Mouse (Mus musculus): ENCODE measurements around the gene Actr5. TPM values are rescaled to one million over a fixed set of nuclear protein-coding genes. Genes with fewer than 3 reads are reported as not detected.

The Actr5 gene
- 12.5 and 13.3 TPM in 2 replicates for polyA plus RNA-seq (2016; fragmentation: Nextera tagmentation; extraction: Ambion mirVana)

- H3K27ac ChIP-seq: peak within 1 kb of the TSS; percentile 79
- H3K4me2 ChIP-seq: peak within 1 kb of the TSS; percentile 77
- peak within 1 kb of the TSS; percentile 85 for H3K9ac ChIP-seq
- peaks cover 34% of the 10 kb centered on the region for H3K36me3 ChIP-seq
- peaks cover 35% of the 10 kb centered on the region for H3K4me1 ChIP-seq
- peak; percentile 89 for ATAC-seq
- WGBS (ENCODE audit: insufficient replicate concordance): under 1% methylated on average over 39 of the region's 39 CpGs
- no peaks in the 10 kb centered on the region for H3K9me3 ChIP-seq (replicated peaks)
- H3K4me3 ChIP-seq: peak within 1 kb of the TSS; percentile 96
- peaks cover 25% of the 10 kb centered on the region for H3K27me3 ChIP-seq (replicated peaks)
Observed at GRCm38 (mm10) chr2:158624718-158625222, at the start of gene Actr5. Actr5 (plus strand) TSS chr2:158624888.

DNA sequence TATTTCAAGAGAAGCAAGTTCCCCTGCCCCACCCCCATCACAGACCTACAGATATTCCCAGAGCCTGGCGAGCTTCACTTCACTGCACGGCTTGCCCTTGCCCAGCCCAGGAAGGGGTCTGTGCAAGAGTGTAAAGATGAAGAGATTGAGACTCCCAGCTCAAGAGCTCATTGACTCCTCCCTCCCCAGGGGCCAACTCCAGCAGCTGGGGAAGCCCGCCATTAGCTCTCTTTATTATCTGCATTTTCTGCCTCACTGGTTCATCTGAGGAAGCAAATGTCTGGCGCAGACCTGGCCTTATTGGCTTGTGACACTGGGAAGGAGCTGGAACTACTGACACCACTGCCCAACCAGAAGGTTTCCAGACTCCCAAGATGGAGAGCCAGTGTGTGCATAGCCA, 44.7 kb upstream of the Actr5 start:
- Histone ChIP-seq H3K4me1 (peaks cover 6% of the 10 kb centered on the region), H3K27ac (no peak overlapping the region), H3K9me3 (replicated peaks) (no peaks in the 10 kb centered on the region), H3K36me3 (no peaks in the 10 kb centered on the region), H3K4me2 (no peak overlapping the region), H3K9ac (no peak overlapping the region), H3K27me3 (replicated peaks) (peaks cover 28% of the 10 kb centered on the region), H3K4me3 (no peak overlapping the region)
- ATAC-seq: no peak
- 42% methylated on average over 4 of the region's 4 CpGs for WGBS (ENCODE audit: insufficient replicate concordance)

DNA sequence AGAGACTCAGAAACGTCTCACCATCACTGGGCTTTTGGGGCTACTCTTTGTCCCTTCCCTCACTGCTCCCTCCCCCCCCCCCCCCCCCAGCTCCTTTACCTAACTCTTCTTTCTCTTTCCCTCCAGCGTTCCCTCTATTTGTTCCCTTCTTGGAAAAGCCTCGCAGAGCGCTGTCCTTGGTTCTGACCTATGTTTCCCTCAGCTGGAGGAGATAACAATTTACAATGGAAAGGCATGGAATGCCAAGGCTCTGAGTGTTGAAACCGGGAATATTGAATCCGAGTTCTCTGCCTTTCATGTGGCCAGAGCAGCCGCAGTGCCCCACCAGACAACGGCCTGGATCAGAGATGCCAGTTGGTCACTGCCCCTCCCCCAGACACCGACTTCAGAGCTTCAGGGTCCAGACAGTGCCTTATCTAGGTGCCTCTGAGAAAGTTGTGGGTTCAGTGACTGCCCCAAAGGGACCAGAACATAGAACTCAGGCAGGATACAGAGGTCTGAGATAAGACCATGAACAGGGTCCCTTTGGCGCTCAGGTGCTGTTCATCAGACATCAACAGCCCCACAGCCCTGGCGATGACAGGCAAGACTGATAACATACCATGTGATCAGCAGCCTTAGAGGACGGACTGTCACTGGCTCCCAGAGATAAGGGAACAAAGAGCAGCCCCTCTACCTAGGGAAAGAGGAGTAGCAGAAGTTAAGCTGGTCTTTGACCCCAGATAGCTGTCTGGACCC, 39.9 kb upstream of the Actr5 start:
- H3K27ac ChIP-seq: no peak overlapping the region
- peak overlapping the region; percentile 38 for H3K4me2 ChIP-seq
- ATAC-seq: peak; percentile 90
- no peak overlapping the region for H3K9ac ChIP-seq
- no peaks in the 10 kb centered on the region for H3K9me3 ChIP-seq (replicated peaks)
- no peak overlapping the region for H3K4me3 ChIP-seq
- H3K4me1 ChIP-seq: peaks cover 11% of the 10 kb centered on the region
- WGBS (ENCODE audit: insufficient replicate concordance): 4% methylated on average over 12 of the region's 12 CpGs
- H3K36me3 ChIP-seq: no peaks in the 10 kb centered on the region
- peaks cover 36% of the 10 kb centered on the region for H3K27me3 ChIP-seq (replicated peaks)

DNA sequence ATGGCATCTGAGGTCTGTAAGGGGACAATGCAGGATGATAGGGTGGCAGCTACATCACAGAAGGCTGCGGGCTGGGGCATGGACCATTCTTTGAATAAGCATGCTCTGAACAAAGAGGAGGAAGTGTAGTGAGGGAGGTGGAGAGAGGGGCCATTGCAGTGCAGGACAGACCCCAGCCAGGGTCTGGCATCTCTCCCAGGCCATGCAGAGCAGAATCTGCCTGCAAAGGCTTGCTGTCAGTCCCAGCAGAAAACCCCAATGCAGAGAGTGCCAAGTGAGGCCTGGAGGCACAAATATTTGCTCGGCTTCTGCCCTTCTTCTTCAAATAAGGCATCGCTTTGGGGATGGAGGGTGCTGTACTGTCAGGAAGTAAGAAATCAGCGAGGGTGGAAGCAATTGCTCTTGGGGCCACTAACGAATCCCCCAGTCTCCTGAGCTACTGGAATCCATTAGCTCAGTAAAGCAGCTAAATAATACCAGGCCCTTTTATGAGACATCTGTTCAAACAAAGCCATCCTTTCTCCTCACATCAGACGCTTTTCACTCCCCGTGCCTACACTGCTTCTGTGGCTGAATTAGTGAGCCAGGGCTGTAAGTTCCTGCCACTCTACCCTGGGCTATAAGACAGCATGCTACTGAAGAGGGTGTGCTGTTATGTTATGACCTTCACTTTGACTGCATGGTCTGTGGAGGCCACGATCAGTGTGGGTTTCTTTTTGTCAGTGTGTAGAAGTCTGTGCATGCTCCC, 36.0 kb upstream of the Actr5 start:
- Histone ChIP-seq H3K9ac (no peak overlapping the region), H3K4me1 (peaks cover 11% of the 10 kb centered on the region), H3K36me3 (no peaks in the 10 kb centered on the region), H3K4me3 (no peak overlapping the region), H3K27me3 (replicated peaks) (peaks cover 26% of the 10 kb centered on the region), H3K9me3 (replicated peaks) (no peaks in the 10 kb centered on the region), H3K4me2 (no peak overlapping the region), H3K27ac (no peak overlapping the region)
- 43% methylated on average over 8 of the region's 8 CpGs for WGBS (ENCODE audit: insufficient replicate concordance)
- no peak for ATAC-seq

DNA sequence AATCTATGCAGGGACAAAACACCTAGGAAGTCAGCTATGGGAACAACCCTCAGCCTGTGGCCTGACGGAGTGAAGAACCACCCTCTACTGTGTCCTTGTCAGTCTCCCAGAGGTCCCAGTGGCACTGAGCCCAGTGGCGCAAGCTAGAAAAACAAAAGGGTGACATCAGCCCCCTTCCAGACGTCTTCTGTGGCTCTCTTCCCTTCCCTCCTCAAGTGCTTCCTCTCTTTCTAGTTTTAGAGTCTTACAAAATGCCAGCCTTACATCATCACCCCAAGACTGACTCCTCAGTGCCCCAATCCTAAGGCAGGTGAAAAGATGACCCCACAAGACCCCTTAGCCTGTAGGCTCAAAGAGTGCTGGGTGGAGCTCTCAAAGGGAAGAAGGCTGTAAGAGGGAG, 34.2 kb upstream of the Actr5 start:
- Histone ChIP-seq H3K9ac (no peak overlapping the region), H3K27me3 (replicated peaks) (peaks cover 38% of the 10 kb centered on the region), H3K27ac (no peak overlapping the region), H3K4me2 (no peak overlapping the region), H3K4me3 (no peak overlapping the region), H3K9me3 (replicated peaks) (no peaks in the 10 kb centered on the region), H3K36me3 (no peaks in the 10 kb centered on the region), H3K4me1 (no peaks in the 10 kb centered on the region)
- ATAC-seq: no peak
- 43% methylated on average over 3 of the region's 3 CpGs for WGBS (ENCODE audit: insufficient replicate concordance)

GRCm38 (mm10) chr2:158591286-158591685, 33.4 kb upstream of the Actr5 start:
- 41% methylated on average over 5 of the region's 5 CpGs for WGBS (ENCODE audit: insufficient replicate concordance)
- Histone ChIP-seq H3K4me2 (no peak overlapping the region), H3K9ac (no peak overlapping the region), H3K4me1 (no peaks in the 10 kb centered on the region), H3K27me3 (replicated peaks) (peaks cover 46% of the 10 kb centered on the region), H3K4me3 (no peak overlapping the region), H3K27ac (no peak overlapping the region), H3K9me3 (replicated peaks) (no peaks in the 10 kb centered on the region), H3K36me3 (no peaks in the 10 kb centered on the region)
- ATAC-seq: no peak

DNA sequence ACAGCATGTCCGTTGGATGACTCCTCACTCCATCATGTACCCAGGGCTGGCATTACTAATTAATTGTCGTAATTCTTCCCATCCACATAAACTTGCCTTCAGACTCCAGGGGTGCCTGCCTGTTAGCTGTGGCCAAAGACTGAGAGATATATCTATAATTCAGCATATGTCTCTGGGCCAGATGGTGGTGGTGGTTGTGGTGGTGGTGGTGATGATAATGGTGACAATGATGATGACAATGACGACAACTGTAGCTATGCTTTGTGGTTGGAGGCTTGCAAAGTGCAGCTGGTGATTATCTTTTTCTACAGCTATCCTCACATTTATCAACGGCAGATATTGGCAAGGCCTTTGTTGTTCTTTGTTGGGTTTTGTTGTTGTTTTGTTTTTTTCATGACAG, 31.3 kb upstream of the Actr5 start:
- Histone ChIP-seq H3K9me3 (replicated peaks) (no peaks in the 10 kb centered on the region), H3K4me1 (no peaks in the 10 kb centered on the region), H3K9ac (no peak overlapping the region), H3K36me3 (no peaks in the 10 kb centered on the region), H3K27ac (no peak overlapping the region), H3K4me2 (no peak overlapping the region), H3K4me3 (no peak overlapping the region), H3K27me3 (replicated peaks) (peaks cover 52% of the 10 kb centered on the region)
- ATAC-seq: no peak
- 47% methylated on average over 4 of the region's 4 CpGs for WGBS (ENCODE audit: insufficient replicate concordance)

GRCm38 (mm10) chr2:158595103-158595502, 29.6 kb upstream of the Actr5 start:
- 3% methylated on average over 12 of the region's 12 CpGs for WGBS (ENCODE audit: insufficient replicate concordance)
- H3K4me3 ChIP-seq: no peak overlapping the region
- peaks cover 61% of the 10 kb centered on the region for H3K27me3 ChIP-seq (replicated peaks)
- no peaks in the 10 kb centered on the region for H3K36me3 ChIP-seq
- ATAC-seq: no peak
- H3K4me1 ChIP-seq: no peaks in the 10 kb centered on the region
- H3K4me2 ChIP-seq: no peak overlapping the region
- no peaks in the 10 kb centered on the region for H3K9me3 ChIP-seq (replicated peaks)
- no peak overlapping the region for H3K27ac ChIP-seq
- H3K9ac ChIP-seq: no peak overlapping the region

GRCm38 (mm10) chr2:158595577-158595976, 29.1 kb upstream of the Actr5 start:
- Histone ChIP-seq H3K9me3 (replicated peaks) (no peaks in the 10 kb centered on the region), H3K9ac (no peak overlapping the region), H3K4me1 (no peaks in the 10 kb centered on the region), H3K4me3 (no peak overlapping the region), H3K4me2 (no peak overlapping the region), H3K27me3 (replicated peaks) (peaks cover 66% of the 10 kb centered on the region), H3K27ac (no peak overlapping the region), H3K36me3 (no peaks in the 10 kb centered on the region)
- 31% methylated on average over 7 of the region's 7 CpGs for WGBS (ENCODE audit: insufficient replicate concordance)
- no peak for ATAC-seq

- H3K9ac ChIP-seq: no peak overlapping the region
- H3K27ac ChIP-seq: no peak overlapping the region
- no peak overlapping the region for H3K4me3 ChIP-seq
- no peak overlapping the region for H3K4me2 ChIP-seq
- peaks cover 66% of the 10 kb centered on the region for H3K27me3 ChIP-seq (replicated peaks)
- WGBS (ENCODE audit: insufficient replicate concordance): 15% methylated on average over 1 of the region's 1 CpGs
- no peaks in the 10 kb centered on the region for H3K4me1 ChIP-seq
- H3K9me3 ChIP-seq (replicated peaks): no peaks in the 10 kb centered on the region
- H3K36me3 ChIP-seq: no peaks in the 10 kb centered on the region
- no peak for ATAC-seq
Observed at GRCm38 (mm10) chr2:158596803-158597202, 27.9 kb upstream of the Actr5 start.

DNA sequence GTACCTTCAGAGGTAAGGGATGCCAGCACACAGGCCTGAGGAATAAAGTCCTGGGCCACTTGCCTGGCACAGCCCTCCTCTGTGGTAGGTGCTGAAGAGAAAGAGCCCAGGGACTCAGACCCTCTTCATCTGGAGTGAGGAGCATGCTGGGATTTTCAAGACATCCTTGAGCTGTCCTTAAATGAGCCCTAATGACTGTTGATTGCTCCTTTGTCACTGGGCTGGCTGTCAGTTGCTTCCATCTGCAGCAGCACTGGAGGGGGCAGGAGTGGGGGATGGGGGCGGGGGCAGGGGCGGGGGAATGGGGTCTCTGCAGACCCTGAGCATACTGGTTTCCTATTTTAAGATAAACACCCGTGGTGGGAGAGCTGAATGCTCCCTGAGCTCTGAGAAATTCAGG, 24.2 kb upstream of the Actr5 start:
- Histone ChIP-seq H3K36me3 (no peaks in the 10 kb centered on the region), H3K4me1 (0 out of 2 replicates have a peak, but pooled peaks cover under 1% of the 10 kb centered on the region), H3K9ac (no peak overlapping the region), H3K4me3 (no peak overlapping the region), H3K4me2 (no peak overlapping the region), H3K27me3 (replicated peaks) (peaks cover 82% of the 10 kb centered on the region), H3K27ac (no peak overlapping the region), H3K9me3 (replicated peaks) (no peaks in the 10 kb centered on the region)
- WGBS (ENCODE audit: insufficient replicate concordance): 24% methylated on average over 3 of the region's 3 CpGs
- no peak for ATAC-seq

DNA sequence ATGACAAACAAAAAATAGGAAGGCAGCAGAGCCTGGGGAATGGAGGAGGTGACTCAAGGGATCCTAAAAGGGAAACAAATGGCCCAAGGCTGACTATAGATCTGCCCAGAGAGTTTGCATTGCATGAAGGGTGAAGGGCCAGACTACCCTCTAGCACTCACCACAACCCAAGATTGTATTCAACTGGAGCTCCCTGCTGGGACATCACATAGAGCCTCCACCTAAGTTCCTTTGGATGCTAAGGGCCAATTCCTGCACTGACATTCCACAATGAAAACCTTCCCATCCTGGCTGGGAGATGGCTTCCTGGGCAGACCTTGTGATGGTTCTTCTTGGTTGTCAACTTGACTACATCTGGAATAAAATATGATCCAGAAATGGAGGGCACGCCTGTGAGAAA, 23.4 kb upstream of the Actr5 start:
- 64% methylated on average over 1 of the region's 1 CpGs for WGBS (ENCODE audit: insufficient replicate concordance)

More for the DNA sequence above, 23.4 kb upstream of the Actr5 start:
- H3K4me2 ChIP-seq: no peak overlapping the region
- no peaks in the 10 kb centered on the region for H3K36me3 ChIP-seq
- peaks cover 9% of the 10 kb centered on the region for H3K4me1 ChIP-seq
- H3K9ac ChIP-seq: no peak overlapping the region
- H3K9me3 ChIP-seq (replicated peaks): no peaks in the 10 kb centered on the region
- no peak overlapping the region for H3K27ac ChIP-seq
- H3K4me3 ChIP-seq: no peak overlapping the region
- peaks cover 82% of the 10 kb centered on the region for H3K27me3 ChIP-seq (replicated peaks)
- ATAC-seq: no peak

All from liver, embryonic 12.5 days (tissue).